Mouse (Mus musculus) gastrocnemius, adult 8-10 months (tissue): Measurements from ENCODE around the gene Tiam2. TPM values are rescaled to one million over a fixed set of nuclear protein-coding genes. Genes with fewer than 3 reads are reported as not detected.

ENCODE experiments used
- DNase-seq, 2 experiments: peaks; one replicate each; pipeline ENCODE4 v3.0.0; 2022; ENCODE audit warnings: low spot score in 2 of 2
- total RNA-seq, 4 experiments: library from RNA; stranded (reverse); gene quantifications; 2 replicates each; pipeline ENCODE4 v1.2.4; 2022

The Tiam2 gene
- total RNA-seq, 4 experiments from 2014 or later: 2.3 to 4.1 (median 2.8) TPM

- DNase-seq: no peak
Observed at GRCm38 (mm10) chr17:3393981-3394380, 67.6 kb downstream of the Tiam2 start.

- no peak for DNase-seq
Observed at GRCm38 (mm10) chr17:3394985-3395384, 68.6 kb downstream of the Tiam2 start.

- no peak for DNase-seq
Observed at GRCm38 (mm10) chr17:3396881-3397281, 70.5 kb downstream of the Tiam2 start.

- DNase-seq: no peak
Observed at GRCm38 (mm10) chr17:3397836-3398235, 71.5 kb downstream of the Tiam2 start.

- no peak for DNase-seq
Observed at GRCm38 (mm10) chr17:3405350-3406073, 79.1 kb downstream of the Tiam2 start.

GRCm38 (mm10) chr17:3407051-3407450 lies 80.7 kb downstream of the Tiam2 start:
- DNase-seq: no peak

GRCm38 (mm10) chr17:3410307-3410706 lies 83.9 kb downstream of the Tiam2 start:
- no peak for DNase-seq

- no peak for DNase-seq
Observed at GRCm38 (mm10) chr17:3412771-3413170, 86.4 kb downstream of the Tiam2 start.

GRCm38 (mm10) chr17:3415580-3415979 lies 89.2 kb downstream of the Tiam2 start:
- DNase-seq: peak; percentile 27 to 42

- no peak for DNase-seq
Observed at GRCm38 (mm10) chr17:3416401-3416800, 90.0 kb downstream of the Tiam2 start.

- DNase-seq: no peak
Observed at GRCm38 (mm10) chr17:3419368-3419928, 93.1 kb downstream of the Tiam2 start.

GRCm38 (mm10) chr17:3420148-3420547 lies 93.8 kb downstream of the Tiam2 start:
- no peak for DNase-seq

GRCm38 (mm10) chr17:3423416-3423815 lies 97.0 kb downstream of the Tiam2 start:
- DNase-seq: no peak

GRCm38 (mm10) chr17:3428659-3429058 lies 102.3 kb downstream of the Tiam2 start:
- DNase-seq: no peak

- DNase-seq: no peak
Observed at GRCm38 (mm10) chr17:3432590-3433498, 106.5 kb downstream of the Tiam2 start.

- DNase-seq: no peak
Observed at GRCm38 (mm10) chr17:3433521-3434271, 107.3 kb downstream of the Tiam2 start.

GRCm38 (mm10) chr17:3435299-3435698 lies 108.9 kb downstream of the Tiam2 start:
- no peak for DNase-seq

GRCm38 (mm10) chr17:3436841-3437515 lies 110.6 kb downstream of the Tiam2 start:
- no peak for DNase-seq

- DNase-seq: no peak
Observed at GRCm38 (mm10) chr17:3442526-3443401, 116.4 kb downstream of the Tiam2 start.
